Mouse (Mus musculus) cortical plate, adult 2 months (tissue): ENCODE results near the gene Gpr180. TPM values are rescaled to one million over a fixed set of nuclear protein-coding genes. Genes with fewer than 3 reads are reported as not detected.
A peak's percentile ranks its signal among the peaks of the same experiment; 100 is the strongest.

Source experiments
- H3K27ac ChIP-seq: fragments of 200-500 bp; 2 replicates; pipeline ENCODE4 v1.5.1; 2012; ENCODE audit warnings: low read length, control low read depth, inconsistent platforms; ENCODE audit not compliant: insufficient read depth
- H3K4me1 ChIP-seq: fragments of 200-500 bp; 2 replicates; pipeline ENCODE4 v1.6.1; 2011; ENCODE audit warnings: low read length; ENCODE audit not compliant: control insufficient read depth, insufficient read depth
- H3K4me3 ChIP-seq: fragments of 200-500 bp; 2 replicates; pipeline ENCODE4 v1.5.1; 2011; ENCODE audit warnings: mild to moderate bottlenecking, low read length, control low read depth; ENCODE audit not compliant: insufficient read depth
- CTCF ChIP-seq: fragments of 200-500 bp; IDR thresholded peaks from 2 replicates; pipeline ENCODE4 v1.5.1; 2011; ENCODE audit warnings: mild to moderate bottlenecking, control low read depth, low read length; ENCODE audit not compliant: insufficient read depth; ENCODE audit errors: extremely low read depth
- POLR2A ChIP-seq: fragments of 200-500 bp; IDR thresholded peaks from 2 replicates; pipeline ENCODE4 v1.6.1; 2011; ENCODE audit warnings: mild to moderate bottlenecking, low read length, control low read depth; ENCODE audit not compliant: insufficient read depth; ENCODE audit errors: extremely low read depth
- polyA plus RNA-seq: library from polyadenylated mRNA; depleted of rRNA; stranded (reverse); fragments of >200 nt; gene quantifications from 2 replicates; pipeline ENCODE4 v1.2.3, GENCODE M21; 2012

Gene Gpr180
- polyA plus RNA-seq, 1 experiment = 33.0 TPM

- H3K4me3 ChIP-seq = no peak overlapping the region
- H3K4me1 ChIP-seq = no peaks in the 10 kb centered on the region
- no peak overlapping the region for H3K27ac ChIP-seq
- TF ChIP-seq POLR2A (no peak), CTCF (no peak)
Measured at GRCm38 (mm10) chr14:118173590-118174203, 36.7 kb downstream of the Gpr180 start.

- H3K4me3 ChIP-seq = no peak overlapping the region
- no peak for TF ChIP-seq POLR2A
- no peak for TF ChIP-seq CTCF
- H3K27ac ChIP-seq = no peak overlapping the region
- H3K4me1 ChIP-seq = no peaks in the 10 kb centered on the region
Measured at GRCm38 (mm10) chr14:118175071-118175693, 38.2 kb downstream of the Gpr180 start.

- Histone ChIP-seq H3K4me1 (no peaks in the 10 kb centered on the region), H3K27ac (no peak overlapping the region), H3K4me3 (no peak overlapping the region)
- TF ChIP-seq CTCF (no peak), POLR2A (no peak)
Measured at GRCm38 (mm10) chr14:118175694-118176085, 38.7 kb downstream of the Gpr180 start.

GRCm38 (mm10) chr14:118179251-118179650 is 42.3 kb downstream of the Gpr180 start:
- TF ChIP-seq CTCF (no peak), POLR2A (no peak)
- Histone ChIP-seq H3K27ac (no peak overlapping the region), H3K4me1 (no peaks in the 10 kb centered on the region), H3K4me3 (no peak overlapping the region)

GRCm38 (mm10) chr14:118179701-118180100 is 42.7 kb downstream of the Gpr180 start:
- H3K4me1 ChIP-seq = no peaks in the 10 kb centered on the region
- H3K4me3 ChIP-seq = peak overlapping the region; percentile 30
- H3K27ac ChIP-seq = no peak overlapping the region
- TF ChIP-seq CTCF (no peak), POLR2A (no peak)

GRCm38 (mm10) chr14:118180117-118180557 is 43.2 kb downstream of the Gpr180 start:
- H3K27ac ChIP-seq = no peak overlapping the region

GRCm38 (mm10) chr14:118180711-118181177 is 43.8 kb downstream of the Gpr180 start:
- no peaks in the 10 kb centered on the region for H3K4me1 ChIP-seq
- no peak overlapping the region for H3K27ac ChIP-seq
- peak overlapping the region; percentile 30 for H3K4me3 ChIP-seq
- TF ChIP-seq CTCF = no peak
- TF ChIP-seq POLR2A = peak; percentile 56; the same call in 1 of the 2 replicates

More at GRCm38 (mm10) chr14:118180117-118180557, 43.2 kb downstream of the Gpr180 start:
- Histone ChIP-seq H3K4me3 (peak overlapping the region; percentile 30), H3K4me1 (no peaks in the 10 kb centered on the region)
- TF ChIP-seq POLR2A = no peak
- no peak for TF ChIP-seq CTCF

GRCm38 (mm10) chr14:118191442-118191841 is 54.5 kb downstream of the Gpr180 start:
- H3K4me1 ChIP-seq = no peaks in the 10 kb centered on the region
- TF ChIP-seq CTCF (no peak), POLR2A (no peak)
- H3K27ac ChIP-seq = no peak overlapping the region
- no peak overlapping the region for H3K4me3 ChIP-seq

- Histone ChIP-seq H3K4me1 (no peaks in the 10 kb centered on the region), H3K4me3 (no peak overlapping the region), H3K27ac (no peak overlapping the region)
- TF ChIP-seq POLR2A (no peak), CTCF (no peak)
Measured at GRCm38 (mm10) chr14:118193001-118193628, 56.2 kb downstream of the Gpr180 start.
